Mouse (Mus musculus) adrenal gland, postnatal 14 days (tissue): ENCODE data around the gene Iqcd. TPM values are rescaled to one million over a fixed set of nuclear protein-coding genes. Genes with fewer than 3 reads are reported as not detected.
A peak's percentile ranks its signal among the peaks of the same experiment; 100 is the strongest.

ENCODE experiments used
- DNase-seq: peaks from one replicate; pipeline ENCODE4 v3.0.0; 2021; ENCODE audit warnings: mixed read lengths
- total RNA-seq: library from RNA; stranded (reverse); gene quantifications from 2 replicates; pipeline ENCODE4 v1.2.3, GENCODE M21; 2021

The Iqcd gene
- total RNA-seq, 1 experiment from 2014 or later: 0.48 TPM

- peak; percentile 90 for DNase-seq
Measured at GRCm38 (mm10) chr5:120604839-120605238, 16.0 kb downstream of the Iqcd start.

- DNase-seq: no peak
Measured at GRCm38 (mm10) chr5:120605241-120605661, 16.4 kb downstream of the Iqcd start.

- DNase-seq: peak; percentile 95
Measured at GRCm38 (mm10) chr5:120605688-120606087, 16.9 kb downstream of the Iqcd start.

DNA sequence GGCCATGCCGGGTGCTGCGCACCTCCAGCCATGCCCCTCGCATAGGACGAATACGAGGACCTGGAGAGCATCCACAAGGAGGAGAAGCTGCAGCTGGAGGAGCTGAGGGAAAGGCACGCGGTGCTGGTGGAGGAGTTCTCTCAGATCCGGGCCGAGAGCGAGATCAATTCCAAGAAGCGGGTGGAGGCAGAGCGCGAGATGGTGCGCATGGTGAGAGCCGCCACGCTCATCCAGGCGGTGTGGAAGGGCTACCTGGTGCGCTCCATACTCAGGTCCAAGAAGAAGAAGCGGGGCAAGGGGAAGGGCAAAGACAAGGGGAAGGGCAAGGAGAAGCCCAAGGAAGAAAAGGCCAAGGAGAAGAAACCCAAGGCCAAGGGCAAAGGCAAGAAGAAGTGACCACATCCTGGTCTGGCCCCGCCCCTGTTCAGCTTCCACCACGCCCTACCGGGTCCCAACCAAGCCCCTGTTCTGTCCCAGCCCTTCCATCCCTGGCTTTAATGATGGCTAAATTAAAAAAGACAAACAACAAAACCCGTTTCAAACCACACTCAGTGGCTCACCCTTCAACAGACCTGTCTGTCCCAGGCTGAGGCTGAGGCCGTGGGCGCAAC lies 17.9 kb downstream of the Iqcd start:
- DNase-seq: peak; percentile 11

GRCm38 (mm10) chr5:120607335-120607734 lies 18.5 kb downstream of the Iqcd start:
- no peak for DNase-seq

GRCm38 (mm10) chr5:120609246-120609775 lies 20.5 kb downstream of the Iqcd start:
- no peak for DNase-seq

DNA sequence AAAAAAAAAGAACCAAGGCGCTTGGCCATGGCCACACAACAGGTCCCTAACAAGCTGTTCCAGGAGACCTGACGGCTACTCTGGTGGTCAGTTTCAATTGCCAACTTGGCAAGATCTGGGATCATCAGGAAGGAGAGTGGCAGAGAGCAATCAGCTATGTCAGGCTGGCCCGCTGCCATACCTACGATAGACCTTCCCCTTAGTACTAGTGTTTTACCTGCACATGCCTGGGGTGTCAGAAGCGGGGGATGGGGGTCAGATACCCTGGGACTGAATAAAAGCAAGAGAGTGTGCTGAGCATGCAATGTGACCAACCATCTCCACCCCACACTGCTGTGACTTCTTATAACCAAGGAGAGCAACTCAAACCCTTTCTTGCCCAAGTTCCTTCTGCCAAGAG lies 22.1 kb downstream of the Iqcd start:
- DNase-seq: no peak

DNA sequence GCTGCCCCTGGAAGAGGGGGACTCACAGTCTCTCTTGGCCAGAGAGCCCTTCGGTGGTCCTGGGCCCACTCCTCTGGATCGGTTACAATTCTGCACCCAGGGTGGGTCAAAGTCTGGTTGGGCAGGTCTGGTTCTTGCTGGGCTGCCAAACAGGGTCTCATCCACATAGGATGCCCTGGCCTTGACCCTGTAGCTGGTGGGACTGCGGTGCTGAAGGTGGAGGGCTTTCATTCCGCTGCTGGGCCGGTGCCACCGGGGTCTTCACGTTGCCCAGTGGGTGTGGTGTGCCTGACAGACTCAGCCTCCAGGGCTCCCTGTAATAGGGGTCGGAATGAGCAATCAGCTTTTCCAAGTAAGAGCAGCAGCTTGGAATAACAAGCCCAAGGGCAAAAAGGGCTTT lies 22.6 kb downstream of the Iqcd start:
- no peak for DNase-seq

- DNase-seq: peak; percentile 97
Measured at GRCm38 (mm10) chr5:120612442-120612821, 23.6 kb downstream of the Iqcd start, which contains the start of the genes Rita1 and Ddx54. Gene Rita1, minus strand, starts transcription at chr5:120612589. Gene Ddx54, plus strand, starts transcription at chr5:120612739.

- peak; percentile 100 for DNase-seq
Measured at GRCm38 (mm10) chr5:120612822-120613604, 24.2 kb downstream of the Iqcd start.

GRCm38 (mm10) chr5:120615903-120616302 lies 27.1 kb downstream of the Iqcd start:
- peak; percentile 55 for DNase-seq

- no peak for DNase-seq
Measured at GRCm38 (mm10) chr5:120618778-120619177, 30.0 kb downstream of the Iqcd start.

- DNase-seq: peak; percentile 75
Measured at GRCm38 (mm10) chr5:120619201-120619600, 30.4 kb downstream of the Iqcd start.

DNA sequence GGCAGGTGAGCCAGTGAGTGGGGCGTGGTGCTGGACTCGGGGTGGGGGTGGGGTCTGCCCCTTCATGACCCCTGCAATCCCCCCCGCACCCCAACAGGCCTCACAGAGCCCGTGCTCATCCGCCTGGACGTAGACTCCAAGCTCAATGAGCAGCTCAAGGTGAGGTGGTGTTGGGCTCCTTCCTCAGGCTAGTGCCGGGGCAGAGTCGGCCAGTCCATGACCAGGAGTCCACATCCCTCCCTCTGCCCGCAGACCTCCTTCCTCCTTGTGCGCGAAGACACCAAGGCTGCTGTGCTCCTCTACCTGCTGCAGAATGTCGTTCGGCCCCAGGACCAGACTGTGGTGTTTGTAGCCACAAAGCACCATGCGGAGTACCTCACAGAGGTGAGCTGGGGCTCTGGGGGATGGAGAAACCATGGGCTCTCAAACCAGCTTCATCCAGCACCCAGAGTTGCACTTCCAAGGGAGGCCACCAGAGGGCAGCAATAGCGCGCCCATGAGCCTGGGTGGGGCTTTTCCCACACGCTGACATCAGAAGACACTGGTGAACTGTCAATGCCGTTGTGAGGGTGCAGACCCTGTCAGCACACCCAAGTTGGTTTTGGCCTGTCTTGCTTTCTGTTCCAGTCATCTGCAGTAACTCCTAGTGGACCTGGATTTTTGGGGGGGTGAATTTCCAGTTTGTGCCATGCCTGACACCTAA lies 31.7 kb downstream of the Iqcd start:
- peak; percentile 90 for DNase-seq

GRCm38 (mm10) chr5:120621078-120621765 lies 32.4 kb downstream of the Iqcd start:
- DNase-seq: no peak

GRCm38 (mm10) chr5:120621846-120622197 lies 33.0 kb downstream of the Iqcd start:
- DNase-seq: no peak

DNA sequence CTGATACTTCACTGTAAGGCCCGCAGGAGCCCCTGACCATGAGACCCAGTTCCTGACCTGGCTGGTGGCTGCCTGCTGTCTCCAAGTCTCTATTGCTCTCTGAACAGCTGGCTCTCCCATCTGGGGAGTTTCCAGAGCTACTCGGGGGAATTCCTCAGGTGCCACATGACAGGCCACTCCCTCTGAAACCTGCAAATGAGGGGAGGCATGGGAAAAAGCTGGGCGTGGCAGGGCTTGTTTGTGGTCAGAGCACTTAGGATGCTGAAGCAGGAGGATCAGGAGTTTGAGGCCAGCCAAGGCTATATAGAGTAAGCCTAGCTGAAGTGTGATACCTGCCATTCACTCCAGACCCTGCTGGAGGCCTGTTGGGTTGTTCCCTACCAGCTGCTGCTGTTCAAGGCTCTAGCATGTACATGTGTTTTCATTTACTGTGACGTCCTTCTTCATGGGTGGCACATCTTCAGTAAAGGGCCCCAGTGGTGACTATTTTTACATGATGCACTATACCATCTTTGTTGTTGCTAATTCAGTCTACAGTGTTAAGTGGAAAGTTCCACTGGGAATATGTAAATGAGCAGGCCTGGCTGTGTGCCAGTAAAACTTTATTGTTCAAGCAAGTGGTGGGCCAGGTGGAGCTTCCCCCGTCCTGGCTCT lies 33.5 kb downstream of the Iqcd start:
- no peak for DNase-seq

DNA sequence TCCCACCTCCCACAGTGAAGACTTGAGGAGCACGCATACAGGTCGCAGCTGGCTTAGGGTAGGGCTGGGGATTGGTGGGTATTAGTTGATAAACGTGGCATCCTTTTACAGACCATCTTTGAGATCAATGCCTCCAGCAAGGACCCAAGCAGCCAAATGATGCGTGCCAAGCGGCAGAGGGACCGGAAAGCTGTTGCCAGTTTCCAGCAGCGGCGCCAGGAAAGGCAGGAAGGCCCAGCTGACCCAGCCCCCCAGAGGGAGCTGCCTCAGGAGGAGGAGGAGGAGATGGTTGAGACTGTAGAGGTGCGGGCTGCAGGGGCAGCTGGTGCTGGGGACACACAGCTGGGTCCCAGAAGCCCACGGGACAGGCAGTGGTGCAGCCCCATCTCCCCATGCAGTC lies 35.6 kb downstream of the Iqcd start:
- DNase-seq: no peak

GRCm38 (mm10) chr5:120626399-120626798 lies 37.6 kb downstream of the Iqcd start:
- peak; percentile 66 for DNase-seq

GRCm38 (mm10) chr5:120627515-120628300 lies 38.9 kb downstream of the Iqcd start:
- DNase-seq: no peak

DNA sequence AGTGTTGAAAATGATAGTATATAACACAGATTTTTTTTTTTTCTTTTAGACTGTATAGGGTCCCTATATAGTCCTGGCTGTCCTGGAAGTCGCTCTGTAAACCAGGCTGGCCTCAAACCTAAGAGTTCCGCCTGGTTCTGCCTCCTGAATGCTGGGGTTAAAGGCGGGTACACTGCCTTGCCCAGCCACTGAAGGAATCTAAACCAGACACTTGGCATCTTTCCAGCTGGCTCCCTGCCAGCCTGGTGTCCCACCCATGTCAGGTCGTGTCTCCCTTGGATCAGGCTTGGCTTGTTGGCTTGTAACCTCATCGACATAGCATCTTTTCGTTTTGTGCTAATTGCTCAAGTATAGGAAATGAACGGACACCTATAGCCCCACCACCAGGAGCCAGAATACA lies 39.8 kb downstream of the Iqcd start:
- DNase-seq: peak; percentile 53
